Mouse (Mus musculus): Measurements from ENCODE around the gene Arhgap15. TPM values are rescaled to one million over a fixed set of nuclear protein-coding genes. Genes with fewer than 3 reads are reported as not detected.

The Arhgap15 gene
- polyA plus RNA-seq, 1 experiment from 2014 or later, result 1.1 TPM

GRCm38 (mm10) chr2:43739190-43739818 is 9.3 kb upstream of the Arhgap15 start:
- ATAC-seq (replicated peaks; ENCODE audit: low FRiP score), result no peak
- H3K9ac ChIP-seq, result no peak overlapping the region
- H3K4me1 ChIP-seq, result no peaks in the 10 kb centered on the region
- no peak overlapping the region for H3K27ac ChIP-seq
- 77% methylated on average over 9 of the region's 9 CpGs for WGBS
- no peaks in the 10 kb centered on the region for H3K9me3 ChIP-seq (replicated peaks)
- H3K4me2 ChIP-seq, result no peak overlapping the region
- no peaks in the 10 kb centered on the region for H3K36me3 ChIP-seq
- H3K27me3 ChIP-seq, result no peaks in the 10 kb centered on the region
- no peak overlapping the region for H3K4me3 ChIP-seq (replicated peaks)

DNA sequence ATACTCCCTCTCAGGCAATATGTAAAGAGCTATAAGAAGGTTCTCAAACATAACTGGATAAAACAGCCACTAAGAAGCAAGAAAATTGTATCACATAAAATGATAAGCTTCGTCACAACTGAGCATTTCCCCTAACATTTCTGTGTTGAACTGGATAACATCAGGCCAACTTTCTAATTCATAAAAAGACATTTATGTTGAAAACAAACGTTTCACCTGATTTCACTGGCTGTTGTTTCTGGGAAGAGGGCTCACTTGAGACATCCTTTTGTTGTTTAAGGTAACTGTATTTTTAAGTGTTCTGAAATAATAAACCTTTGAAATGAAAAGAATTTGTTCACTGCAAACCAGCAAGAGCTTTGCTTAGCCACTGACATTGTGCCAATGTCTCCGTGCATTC is 697 bp downstream of the Arhgap15 start:
- H3K4me3 ChIP-seq (replicated peaks), result no peak overlapping the region
- no peaks in the 10 kb centered on the region for H3K9me3 ChIP-seq (replicated peaks)
- H3K4me1 ChIP-seq, result no peaks in the 10 kb centered on the region
- WGBS, result 71% methylated on average over 3 of the region's 3 CpGs
- H3K9ac ChIP-seq, result no peak overlapping the region
- H3K36me3 ChIP-seq, result no peaks in the 10 kb centered on the region
- H3K27ac ChIP-seq, result no peak overlapping the region
- no peak overlapping the region for H3K4me2 ChIP-seq
- ATAC-seq (replicated peaks; ENCODE audit: low FRiP score), result no peak
- no peaks in the 10 kb centered on the region for H3K27me3 ChIP-seq

GRCm38 (mm10) chr2:43755899-43756298 is 7.3 kb downstream of the Arhgap15 start:
- H3K4me3 ChIP-seq (replicated peaks), result no peak overlapping the region
- H3K4me2 ChIP-seq, result no peak overlapping the region
- H3K9me3 ChIP-seq (replicated peaks), result no peaks in the 10 kb centered on the region
- ATAC-seq (replicated peaks; ENCODE audit: low FRiP score), result no peak
- no peak overlapping the region for H3K27ac ChIP-seq
- H3K36me3 ChIP-seq, result no peaks in the 10 kb centered on the region
- H3K9ac ChIP-seq, result no peak overlapping the region
- no peaks in the 10 kb centered on the region for H3K4me1 ChIP-seq
- H3K27me3 ChIP-seq, result no peaks in the 10 kb centered on the region
- WGBS, result 96% methylated on average over 3 of the region's 3 CpGs

- no peaks in the 10 kb centered on the region for H3K4me1 ChIP-seq
- H3K27ac ChIP-seq, result no peak overlapping the region
- 65% methylated on average over 2 of the region's 2 CpGs for WGBS
- no peak for ATAC-seq (replicated peaks; ENCODE audit: low FRiP score)
- no peaks in the 10 kb centered on the region for H3K9me3 ChIP-seq (replicated peaks)
- H3K27me3 ChIP-seq, result no peaks in the 10 kb centered on the region
- H3K4me2 ChIP-seq, result no peak overlapping the region
- no peak overlapping the region for H3K9ac ChIP-seq
- no peaks in the 10 kb centered on the region for H3K36me3 ChIP-seq
- no peak overlapping the region for H3K4me3 ChIP-seq (replicated peaks)
Observed at GRCm38 (mm10) chr2:43756626-43757025, 8.0 kb downstream of the Arhgap15 start.

- H3K4me1 ChIP-seq, result no peaks in the 10 kb centered on the region
- no peak overlapping the region for H3K4me2 ChIP-seq
- no peak overlapping the region for H3K4me3 ChIP-seq (replicated peaks)
- H3K36me3 ChIP-seq, result no peaks in the 10 kb centered on the region
- H3K27ac ChIP-seq, result no peak overlapping the region
- H3K9ac ChIP-seq, result no peak overlapping the region
- ATAC-seq (replicated peaks; ENCODE audit: low FRiP score), result no peak
- WGBS, result 84% methylated on average over 3 of the region's 3 CpGs
- H3K27me3 ChIP-seq, result no peaks in the 10 kb centered on the region
- H3K9me3 ChIP-seq (replicated peaks), result no peaks in the 10 kb centered on the region
Observed at GRCm38 (mm10) chr2:43761735-43762134, 13.1 kb downstream of the Arhgap15 start.

- WGBS, result 79% methylated on average over 5 of the region's 5 CpGs
- no peak overlapping the region for H3K4me2 ChIP-seq
- no peak for ATAC-seq (replicated peaks; ENCODE audit: low FRiP score)
Observed at GRCm38 (mm10) chr2:43763279-43763678, 14.7 kb downstream of the Arhgap15 start.

DNA sequence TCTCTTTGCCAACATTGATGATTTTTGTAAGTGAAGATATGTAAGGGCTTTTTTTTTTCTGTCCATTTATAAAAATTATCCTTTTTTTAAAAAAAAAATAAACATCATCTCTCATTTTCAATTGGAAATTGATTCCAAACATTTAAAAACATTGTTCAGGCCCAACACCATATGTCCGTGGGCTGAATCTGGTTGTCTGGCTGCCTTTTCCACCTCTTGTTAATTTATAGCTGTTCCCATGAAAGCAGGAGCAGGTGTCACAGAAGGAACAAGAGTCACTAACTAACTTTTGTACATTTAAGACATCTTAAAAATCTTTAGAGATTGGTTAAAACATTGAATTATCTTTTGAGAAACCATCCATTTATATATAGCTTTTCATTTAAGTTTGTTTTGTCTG is 15.8 kb downstream of the Arhgap15 start:
- H3K9ac ChIP-seq, result no peak overlapping the region
- H3K27me3 ChIP-seq, result no peaks in the 10 kb centered on the region
- H3K36me3 ChIP-seq, result no peaks in the 10 kb centered on the region
- WGBS, result 38% methylated on average over 1 of the region's 1 CpGs
- ATAC-seq (replicated peaks; ENCODE audit: low FRiP score), result no peak
- no peak overlapping the region for H3K27ac ChIP-seq
- no peaks in the 10 kb centered on the region for H3K4me1 ChIP-seq
- no peak overlapping the region for H3K4me2 ChIP-seq
- no peak overlapping the region for H3K4me3 ChIP-seq (replicated peaks)
- H3K9me3 ChIP-seq (replicated peaks), result no peaks in the 10 kb centered on the region

More at GRCm38 (mm10) chr2:43763279-43763678, 14.7 kb downstream of the Arhgap15 start:
- Histone ChIP-seq H3K27me3 (no peaks in the 10 kb centered on the region), H3K9me3 (replicated peaks) (no peaks in the 10 kb centered on the region), H3K27ac (no peak overlapping the region), H3K36me3 (no peaks in the 10 kb centered on the region), H3K4me1 (no peaks in the 10 kb centered on the region), H3K4me3 (replicated peaks) (no peak overlapping the region), H3K9ac (no peak overlapping the region)

DNA sequence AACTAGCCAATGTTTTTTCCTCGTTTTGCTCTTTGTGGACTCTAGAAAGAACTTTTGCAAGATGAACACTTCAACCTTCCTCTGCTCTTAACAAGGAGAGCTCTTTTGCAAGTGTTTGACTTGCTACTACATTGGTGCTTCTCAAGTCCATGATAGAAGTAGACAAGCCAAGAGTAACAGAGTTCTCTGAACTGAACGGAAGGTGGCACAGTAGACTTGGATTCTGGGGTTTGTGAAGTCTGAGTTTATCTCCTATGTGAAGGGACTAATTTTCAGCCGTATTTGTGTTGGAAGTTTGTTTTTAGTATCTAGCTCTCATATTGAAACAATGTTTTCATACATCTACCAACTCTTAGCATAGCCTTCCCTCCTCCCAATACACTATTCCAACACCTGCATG is 17.6 kb downstream of the Arhgap15 start:
- Histone ChIP-seq H3K4me2 (no peak overlapping the region), H3K27me3 (no peaks in the 10 kb centered on the region), H3K36me3 (no peaks in the 10 kb centered on the region), H3K4me3 (replicated peaks) (no peak overlapping the region), H3K9ac (no peak overlapping the region), H3K27ac (no peak overlapping the region), H3K4me1 (no peaks in the 10 kb centered on the region), H3K9me3 (replicated peaks) (no peaks in the 10 kb centered on the region)
- no peak for ATAC-seq (replicated peaks; ENCODE audit: low FRiP score)
- WGBS, result 85% methylated on average over 3 of the region's 3 CpGs

DNA sequence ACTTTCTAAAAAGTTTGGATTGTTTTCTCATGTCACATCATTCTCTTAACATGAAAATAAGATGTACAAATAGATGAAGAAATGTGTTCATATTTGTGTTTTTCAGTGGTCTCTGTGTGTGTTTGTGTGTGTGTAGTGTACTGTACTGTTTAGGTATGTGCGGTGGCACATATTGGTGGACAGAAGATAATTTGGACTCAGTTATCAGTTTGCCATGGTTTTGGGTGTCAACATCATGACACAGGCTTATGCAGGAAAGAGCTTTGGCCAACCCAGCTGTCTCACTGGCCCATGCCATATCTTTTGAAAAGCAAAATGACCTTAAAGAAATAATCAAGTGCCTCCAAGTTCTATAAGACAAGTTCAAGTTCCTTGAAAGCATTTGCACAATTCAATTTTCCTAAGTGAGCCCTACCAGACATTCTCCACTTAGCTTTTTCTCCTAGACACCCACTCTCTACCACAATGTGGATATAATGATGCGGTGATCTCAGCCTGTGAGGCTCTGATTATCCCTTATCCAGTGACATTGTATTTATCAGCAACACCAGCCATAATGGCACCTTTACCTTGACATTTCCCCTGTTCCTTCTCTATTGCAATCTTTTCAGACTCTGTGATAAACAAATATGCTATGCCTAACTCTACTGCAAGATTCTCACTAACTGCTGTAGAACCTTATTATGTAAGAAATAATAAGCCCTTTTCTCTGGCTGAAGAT is 21.4 kb downstream of the Arhgap15 start:
- Histone ChIP-seq H3K4me3 (replicated peaks) (no peak overlapping the region), H3K27ac (no peak overlapping the region), H3K4me1 (no peaks in the 10 kb centered on the region), H3K27me3 (no peaks in the 10 kb centered on the region), H3K9ac (no peak overlapping the region), H3K9me3 (replicated peaks) (no peaks in the 10 kb centered on the region), H3K36me3 (no peaks in the 10 kb centered on the region), H3K4me2 (no peak overlapping the region)
- WGBS, result 86% methylated on average over 2 of the region's 2 CpGs
- no peak for ATAC-seq (replicated peaks; ENCODE audit: low FRiP score)

DNA sequence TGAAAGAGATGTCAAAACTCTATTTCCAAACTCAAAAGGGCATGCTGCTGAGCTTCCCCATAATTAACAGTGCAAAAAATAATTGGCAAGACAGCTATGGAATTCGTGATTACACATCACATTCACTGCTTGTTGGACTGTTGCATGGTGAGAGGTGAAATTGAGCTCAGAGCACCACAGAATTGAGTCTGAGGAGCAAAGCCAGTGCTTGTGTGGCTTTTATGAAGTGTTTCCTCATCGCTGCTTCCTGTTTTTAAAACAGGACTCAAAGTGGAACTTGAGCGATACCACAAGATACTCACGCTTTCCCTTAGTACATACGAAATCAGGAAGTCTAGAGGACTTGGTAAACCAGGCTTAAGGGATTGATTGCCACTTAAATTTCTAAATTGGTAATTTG is 24.0 kb downstream of the Arhgap15 start:
- Histone ChIP-seq H3K27ac (no peak overlapping the region), H3K36me3 (no peaks in the 10 kb centered on the region), H3K4me3 (replicated peaks) (no peak overlapping the region), H3K27me3 (no peaks in the 10 kb centered on the region), H3K4me1 (no peaks in the 10 kb centered on the region), H3K9ac (no peak overlapping the region), H3K9me3 (replicated peaks) (no peaks in the 10 kb centered on the region), H3K4me2 (no peak overlapping the region)
- whole genome bisulfite sequencing, result 90% methylated on average over 5 of the region's 5 CpGs
- no peak for ATAC-seq (replicated peaks; ENCODE audit: low FRiP score)

DNA sequence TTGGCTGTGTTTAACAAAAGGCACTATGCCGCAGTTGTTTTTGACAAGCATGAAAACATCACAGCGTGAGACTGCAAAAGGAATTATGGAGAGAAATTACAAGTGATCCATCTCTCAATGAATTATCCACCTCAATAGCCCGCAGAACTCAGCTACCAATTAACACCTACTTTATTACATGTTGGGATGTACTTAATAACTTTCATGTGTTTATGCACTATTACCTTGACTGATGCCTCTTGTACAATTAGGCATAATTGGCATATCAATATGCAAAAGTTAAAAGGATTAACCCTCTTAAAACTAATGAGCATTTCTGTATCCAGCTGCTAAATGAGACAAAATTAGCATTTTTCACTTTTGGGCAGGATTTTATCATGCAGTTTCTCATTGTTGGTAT is 33.5 kb downstream of the Arhgap15 start:
- WGBS, result 85% methylated on average over 3 of the region's 3 CpGs
- ATAC-seq (replicated peaks; ENCODE audit: low FRiP score), result no peak

DNA sequence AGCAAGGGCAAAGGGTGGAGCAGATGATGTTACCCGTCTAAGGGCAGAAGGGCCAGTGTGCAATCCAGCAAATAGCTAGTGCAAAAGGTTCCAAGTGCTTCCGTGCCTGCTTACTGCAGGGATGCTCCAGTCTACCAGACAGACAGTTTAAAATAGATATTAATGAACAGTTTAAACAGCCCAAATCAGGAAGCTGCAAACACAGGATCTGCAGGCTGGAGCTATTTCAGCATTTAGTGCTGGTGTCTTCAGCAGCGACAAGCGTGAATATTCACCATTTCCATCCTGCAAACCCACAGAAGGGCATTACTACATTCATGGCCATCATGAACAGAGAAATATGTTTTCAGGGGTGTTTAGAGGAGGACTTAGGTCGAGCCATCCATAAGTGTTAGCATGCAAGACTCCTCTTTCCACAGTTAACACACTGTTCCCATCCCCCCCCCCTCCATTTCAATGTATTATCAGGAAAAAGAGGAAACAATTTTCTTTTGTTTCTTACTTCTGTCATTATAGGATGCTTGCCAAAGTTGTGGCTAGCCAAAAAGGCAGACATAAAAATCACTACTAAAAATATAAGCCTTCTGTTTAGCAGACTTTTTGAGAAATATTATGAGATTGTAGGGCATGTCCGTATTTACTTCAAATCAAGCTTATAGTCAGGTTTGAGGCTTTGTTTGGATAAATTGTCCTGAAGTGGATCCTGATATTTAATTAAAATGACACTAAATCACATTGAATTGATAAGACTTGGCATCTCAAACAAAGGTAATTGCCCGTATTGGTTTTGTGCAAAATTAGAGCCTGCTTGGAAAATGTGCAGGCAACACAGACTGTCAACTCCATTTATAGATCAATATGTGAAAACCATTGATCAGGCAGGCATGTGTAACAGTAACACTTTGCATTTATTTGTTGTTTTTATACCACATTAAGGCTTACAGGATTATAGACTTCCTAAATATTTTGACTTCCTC is 35.4 kb downstream of the Arhgap15 start:
- Histone ChIP-seq H3K36me3 (no peaks in the 10 kb centered on the region), H3K27me3 (peaks cover 17% of the 10 kb centered on the region; the same call in 1 of the 2 replicates), H3K4me1 (peaks cover 8% of the 10 kb centered on the region; the same call in 1 of the 2 replicates), H3K4me2 (no peak overlapping the region), H3K4me3 (replicated peaks) (no peak overlapping the region), H3K9me3 (replicated peaks) (no peaks in the 10 kb centered on the region), H3K27ac (no peak overlapping the region), H3K9ac (no peak overlapping the region)
- WGBS, result 69% methylated on average over 7 of the region's 7 CpGs
- ATAC-seq (replicated peaks; ENCODE audit: low FRiP score), result no peak

More for the DNA sequence above, 33.5 kb downstream of the Arhgap15 start:
- Histone ChIP-seq H3K9ac (no peak overlapping the region), H3K27ac (no peak overlapping the region), H3K27me3 (peaks cover 13% of the 10 kb centered on the region; the same call in 1 of the 2 replicates), H3K9me3 (replicated peaks) (no peaks in the 10 kb centered on the region), H3K4me1 (peaks cover 3% of the 10 kb centered on the region; the same call in 1 of the 2 replicates), H3K4me3 (replicated peaks) (no peak overlapping the region), H3K4me2 (no peak overlapping the region), H3K36me3 (no peaks in the 10 kb centered on the region)
